Mouse (Mus musculus) heart, postnatal 14 days (tissue): ENCODE measurements at regions not wholly inside any gene's neighbourhood (a gene's known extent, or its start where the extent isn't known, plus 50 kb on each side); places are given as distances from the start of the nearest gene placed in this dataset.
"Not testable (repeated sequence)": the region's sequence is repeated elsewhere in the genome, so short reads cannot be mapped to it uniquely, and the experiment has no call there.

Experiments used
- DNase-seq, 2 experiments: peaks; one replicate each; pipeline ENCODE4 v3.0.0; 2021 to 2022
- intact Hi-C: fragments of 180-260 bp; cut with DNase I; formaldehyde crosslinking; loops from one replicate; pipeline ENCODE4 v1.15.1; 2025

DNA sequence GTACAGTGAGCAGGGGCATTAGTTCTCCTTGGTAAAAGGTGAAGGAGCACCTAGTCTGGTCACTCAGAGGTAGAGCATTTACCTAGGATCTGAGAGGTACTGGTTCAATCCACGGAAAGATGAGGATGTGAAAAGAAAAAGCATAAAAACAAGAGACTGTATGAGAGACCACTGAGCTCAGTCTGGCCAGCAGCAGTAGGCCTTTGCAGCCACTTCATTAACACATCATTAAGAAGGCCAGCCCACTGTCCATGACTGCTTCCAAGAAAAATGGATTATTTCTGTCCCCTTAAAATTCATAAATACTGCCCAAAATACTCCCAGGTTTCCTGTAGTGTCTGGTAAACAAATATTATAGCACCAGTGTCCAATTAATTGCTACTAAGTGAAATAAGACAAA is 499.3 kb upstream of the 4930578C19Rik start:
- intact Hi-C loops = no loop called here
- DNase-seq = no peak

DNA sequence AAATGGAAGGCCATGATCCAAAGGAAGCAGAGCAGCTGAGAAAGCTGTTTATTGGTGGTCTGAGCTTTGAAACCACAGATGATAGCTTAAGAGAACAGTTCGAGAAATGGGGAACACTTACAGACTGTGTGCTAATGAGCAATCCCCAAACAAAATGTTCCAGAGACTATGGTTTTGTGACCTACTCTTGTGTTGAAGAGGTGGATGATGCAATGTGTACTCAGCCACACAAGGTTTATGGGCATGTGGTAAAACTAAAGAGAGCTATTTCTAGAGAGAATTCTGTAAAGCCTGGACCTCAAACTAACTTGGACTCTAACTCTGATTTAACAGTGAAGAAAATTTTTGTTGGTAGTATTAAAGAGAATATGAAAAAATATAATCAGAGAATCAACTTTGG is 481.4 kb upstream of the 4930578C19Rik start:
- intact Hi-C loops = no loop called here
- no peak for DNase-seq

DNA sequence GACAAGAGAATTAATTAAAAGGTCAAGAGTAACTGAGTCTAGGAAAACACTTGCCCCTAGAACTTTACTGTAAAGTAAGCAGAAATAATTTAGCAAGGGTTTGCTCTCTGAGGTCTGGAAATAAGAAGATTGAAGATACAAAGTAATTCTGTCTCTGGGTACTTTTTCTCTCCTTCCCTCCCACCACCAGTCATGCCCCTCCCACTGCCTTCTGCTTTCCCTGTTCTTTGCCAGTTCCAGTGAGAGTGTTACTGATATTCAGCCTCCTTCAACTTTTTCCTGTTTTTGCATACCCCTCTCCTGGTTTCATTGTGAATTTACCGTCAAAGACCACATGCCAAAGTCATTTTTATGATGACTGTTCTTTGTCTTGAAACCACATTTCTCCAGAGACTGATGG is 472.1 kb upstream of the 4930578C19Rik start:
- DNase-seq = no peak
- intact Hi-C loops = no loop called here

DNA sequence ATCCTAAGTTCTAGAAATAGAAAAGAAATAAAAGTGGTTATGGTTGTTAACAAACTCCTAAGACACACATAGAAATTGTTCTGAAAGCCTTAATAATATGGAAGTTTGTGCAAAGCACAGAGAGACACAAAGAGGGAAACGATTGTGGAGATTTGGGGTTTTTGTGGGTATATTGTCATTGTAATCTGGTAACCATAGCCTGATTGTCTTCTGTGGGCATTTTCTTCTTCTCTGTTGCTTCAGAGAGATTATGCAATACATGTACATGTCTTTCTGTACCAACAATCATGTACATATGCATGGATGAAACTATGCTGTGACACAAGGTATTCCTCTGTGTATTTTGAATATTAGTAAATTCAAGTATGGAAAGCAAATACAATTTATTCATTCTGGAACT is 461.9 kb upstream of the 4930578C19Rik start:
- intact Hi-C loops = no loop called here

DNA sequence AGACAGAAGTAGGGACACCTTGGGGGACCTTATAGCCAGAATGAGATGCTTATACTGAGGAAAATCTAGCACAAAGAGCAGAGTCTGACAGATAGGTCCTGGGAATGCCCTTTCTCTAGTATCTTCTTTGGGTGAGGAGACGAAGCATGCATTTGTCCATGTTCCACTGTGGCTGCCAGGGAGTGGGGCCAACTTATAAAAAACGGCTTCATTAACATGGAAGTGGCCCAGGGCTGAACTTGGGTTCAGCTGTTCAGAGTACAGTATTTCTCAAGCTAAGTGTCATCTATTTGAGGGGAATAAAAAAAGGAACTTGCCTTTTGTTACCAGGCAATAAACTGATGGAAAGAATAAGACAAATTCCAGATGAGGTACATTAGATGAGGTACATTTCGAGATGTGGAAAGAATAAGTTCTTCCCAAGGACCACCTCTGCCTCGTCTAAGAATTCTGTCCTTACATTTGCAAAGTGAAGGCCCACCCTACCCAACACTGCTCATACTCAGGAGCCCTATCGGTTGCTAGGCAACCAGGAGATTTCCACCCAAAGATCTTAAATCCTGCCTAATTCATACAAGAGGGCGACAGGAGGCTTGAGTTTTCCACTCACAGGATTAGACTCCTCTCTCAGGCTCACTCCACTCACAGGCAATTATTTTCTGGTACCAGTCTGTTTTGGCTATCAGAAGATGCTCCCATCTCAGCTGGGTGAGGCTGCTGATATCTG is 460.3 kb upstream of the 4930578C19Rik start:
- intact Hi-C loops = no loop called here
- peak in 1 of 2 experiments; percentile 1 for DNase-seq

More for the DNA sequence above, 461.9 kb upstream of the 4930578C19Rik start:
- no peak for DNase-seq

DNA sequence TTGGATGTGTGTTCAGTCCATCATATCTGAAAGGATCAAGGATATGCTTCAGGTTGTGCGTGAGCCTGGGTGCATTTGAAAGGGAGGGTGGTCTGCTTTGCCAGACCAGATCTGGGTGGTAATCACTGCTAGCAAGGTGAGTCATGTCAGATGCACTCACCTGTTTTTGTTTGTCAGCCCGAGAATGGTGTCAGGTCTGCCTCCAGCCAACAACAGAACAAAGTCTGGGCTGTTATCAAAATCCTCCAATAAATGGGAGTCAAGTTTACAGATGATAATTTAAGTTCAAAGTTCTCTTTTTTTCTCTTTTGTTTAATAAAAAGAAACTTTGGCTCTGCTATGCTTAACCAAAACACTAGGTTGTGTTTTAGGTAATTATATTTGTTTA is 421.6 kb upstream of the 4930578C19Rik start:
- intact Hi-C loops = no loop called here
- no peak for DNase-seq

DNA sequence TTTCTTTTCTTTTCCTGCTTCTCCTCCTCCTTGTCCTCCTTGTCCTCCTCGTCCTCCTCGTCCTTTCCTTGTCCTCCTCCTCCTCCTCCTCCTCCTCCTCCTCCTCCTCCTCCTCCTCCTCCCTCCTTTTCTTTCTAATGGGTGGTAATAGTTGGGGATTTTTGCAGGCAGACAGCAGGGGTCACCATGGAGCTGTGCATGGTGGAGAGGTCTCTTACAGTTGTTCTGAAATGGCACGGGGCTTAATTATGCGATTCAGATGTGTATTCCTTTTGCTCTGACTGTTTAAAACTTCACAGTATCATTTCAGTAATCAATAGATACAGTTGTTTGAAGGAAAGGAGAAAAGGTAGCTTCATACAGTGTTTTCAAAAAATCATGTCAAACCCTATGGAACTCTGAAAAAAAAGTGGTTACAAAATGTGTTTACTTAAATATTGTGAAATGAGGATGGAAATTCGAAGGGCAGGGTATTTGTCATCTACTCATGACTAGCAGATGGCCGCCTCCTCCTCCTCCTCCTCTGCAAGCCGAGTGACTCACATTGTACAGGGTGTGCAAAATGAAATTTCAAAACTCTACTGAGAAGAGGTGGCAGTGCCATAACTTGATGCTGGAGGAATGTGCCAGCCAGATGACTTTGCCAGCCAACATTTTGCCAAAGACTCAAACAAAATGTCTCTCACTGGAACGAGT is 421.0 kb upstream of the 4930578C19Rik start:
- DNase-seq = peak; percentile 30 to 55

DNA sequence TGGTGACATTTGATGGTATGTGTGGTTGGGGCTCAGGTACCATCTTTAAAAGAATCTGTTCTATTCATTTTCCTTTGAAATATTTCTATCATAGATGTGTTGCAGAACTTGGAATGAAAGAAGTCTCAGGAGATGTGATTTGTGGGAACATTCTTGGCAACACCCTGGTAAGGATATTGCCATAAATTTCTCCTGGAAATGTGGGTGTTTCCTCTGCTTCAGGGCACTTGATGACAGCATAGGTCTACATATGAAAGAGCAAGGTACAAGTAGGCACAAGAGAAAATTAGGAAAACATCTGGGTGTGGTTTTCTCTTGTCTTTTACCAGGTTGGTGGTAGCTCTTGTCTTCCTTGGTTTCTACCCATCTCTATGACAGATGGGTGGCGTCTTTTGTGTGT is 414.5 kb upstream of the 4930578C19Rik start:
- DNase-seq = no peak
- intact Hi-C loops = no loop called here

More for the DNA sequence above, 421.0 kb upstream of the 4930578C19Rik start:
- intact Hi-C loops = no loop called here

DNA sequence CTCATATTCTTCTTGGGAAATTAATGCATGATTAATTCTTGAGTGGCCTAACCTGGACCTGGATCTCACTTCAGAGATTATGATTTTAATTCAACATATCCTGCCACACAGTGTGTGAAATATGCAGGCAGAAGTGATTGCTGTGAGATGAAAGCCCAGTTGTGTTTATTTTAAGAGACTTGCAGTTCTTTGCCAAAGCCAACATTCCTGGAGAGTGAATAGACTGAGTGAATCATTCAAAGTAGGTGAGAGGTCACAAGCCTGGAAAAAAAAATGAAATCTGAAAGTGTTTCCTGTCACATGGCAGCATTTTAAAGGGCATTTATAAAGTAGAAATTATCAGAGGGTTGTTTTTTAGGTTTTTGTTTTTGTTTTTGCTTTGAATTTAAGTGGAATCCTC is 412.9 kb upstream of the 4930578C19Rik start:
- DNase-seq = peak in 1 of 2 experiments; percentile 19
- intact Hi-C loops = no loop called here

DNA sequence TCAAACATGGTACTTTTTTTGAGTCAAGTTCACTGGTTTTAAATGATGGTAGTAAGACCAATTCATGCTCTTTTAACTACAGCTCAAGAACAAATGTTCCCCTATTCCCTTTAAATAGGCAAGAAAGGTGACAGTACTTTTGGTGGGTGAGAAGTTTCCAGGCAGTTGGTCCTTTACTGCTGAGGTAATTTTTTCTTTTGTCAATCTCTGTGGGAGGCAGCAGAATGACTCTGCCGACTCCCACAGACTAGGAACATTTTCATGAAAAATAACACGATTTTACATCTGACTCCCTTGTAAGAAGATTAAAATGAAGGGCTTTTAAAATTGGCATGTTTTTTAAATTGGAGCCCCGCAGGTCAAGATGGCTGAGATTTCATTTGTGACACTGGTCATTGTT is 377.5 kb upstream of the 4930578C19Rik start:
- DNase-seq = no peak
- intact Hi-C loops = no loop called here

DNA sequence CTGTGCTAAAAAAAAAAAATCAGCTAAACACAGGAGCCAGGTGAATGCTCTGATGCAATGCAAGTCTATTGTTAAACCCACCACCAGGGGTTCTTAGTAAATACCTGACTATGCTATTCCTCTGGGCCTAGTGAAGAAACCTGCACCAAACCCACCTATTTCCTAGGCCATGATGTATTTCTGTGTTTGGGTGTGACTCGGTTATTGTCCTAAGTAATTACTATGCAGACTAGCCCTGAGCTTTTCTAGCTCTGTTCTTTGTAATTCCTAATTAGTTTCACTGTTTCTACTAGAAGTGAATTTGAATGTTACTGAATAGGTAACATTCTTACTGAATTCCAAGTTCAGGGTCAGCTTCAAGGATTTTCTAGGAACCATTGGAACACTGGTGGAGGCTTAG is 363.8 kb upstream of the 4930578C19Rik start:
- intact Hi-C loops, DNase-seq: not testable (repeated sequence)

DNA sequence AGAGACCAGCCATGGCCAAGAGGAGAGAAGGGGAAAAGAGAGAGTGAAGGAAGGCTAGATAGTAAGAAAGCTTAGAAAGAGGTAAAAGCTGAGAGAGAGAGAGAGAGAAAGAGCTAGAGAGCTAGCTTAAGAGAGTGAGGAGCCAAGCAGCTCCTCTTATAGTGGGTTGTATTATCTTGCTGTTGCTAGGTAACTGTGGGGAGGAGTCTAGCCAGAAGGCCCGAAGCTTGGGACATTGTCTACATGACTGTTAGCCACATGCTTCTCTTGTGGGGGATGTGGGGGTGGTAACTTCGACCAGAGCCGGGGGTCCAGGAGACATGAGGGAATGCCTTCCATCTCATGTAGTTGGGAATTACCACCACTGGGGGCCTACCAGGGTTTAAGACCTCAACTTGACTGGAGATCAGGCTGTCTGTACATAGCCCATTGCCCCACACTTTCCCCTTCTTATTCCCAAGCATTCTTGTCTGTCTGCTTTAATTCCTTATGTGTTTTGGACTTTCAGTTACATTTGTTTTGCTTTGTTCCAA is 353.3 kb upstream of the 4930578C19Rik start:
- intact Hi-C loops = no loop called here
- DNase-seq = no peak
